Mouse (Mus musculus) heart, embryonic 10.5 days (tissue): ENCODE measurements around the gene Tex13a. TPM values are rescaled to one million over a fixed set of nuclear protein-coding genes. Genes with fewer than 3 reads are reported as not detected.

Experiments used
- DNase-seq: peaks from one replicate; pipeline ENCODE4 v3.0.0-alpha.2; 2017; ENCODE audit warnings: low spot score
- H3K27ac ChIP-seq: fragments of 300-500 bp; sonication (generic); 2 replicates; pipeline ENCODE4 v1.5.1; 2016; ENCODE audit warnings: mild to moderate bottlenecking
- H3K27me3 ChIP-seq: fragments of 300-500 bp; sonication (generic); 2 replicates; pipeline ENCODE4 v1.6.1; 2016; ENCODE audit warnings: mild to moderate bottlenecking; ENCODE audit not compliant: poor library complexity, insufficient read depth, severe bottlenecking
- H3K36me3 ChIP-seq: fragments of 300-500 bp; sonication (generic); 2 replicates; pipeline ENCODE4 v1.6.1; 2016; ENCODE audit warnings: mild to moderate bottlenecking, moderate library complexity
- H3K4me1 ChIP-seq: fragments of 300-500 bp; sonication (generic); 2 replicates; pipeline ENCODE4 v1.6.1; 2016; ENCODE audit warnings: mild to moderate bottlenecking
- H3K4me3 ChIP-seq: fragments of 300-500 bp; sonication (generic); 2 replicates; pipeline ENCODE4 v1.5.1; 2016; ENCODE audit warnings: mild to moderate bottlenecking, moderate library complexity
- H3K9me3 ChIP-seq: fragments of 300-500 bp; sonication (generic); 2 replicates; pipeline ENCODE4 v1.6.1; 2016; ENCODE audit warnings: mild to moderate bottlenecking, moderate library complexity
- WGBS: fragments of 180-500 bp; shearing (Covaris S2); methylation state at CpG from one replicate; pipeline ENCODE4 v1.1.7; 2016; 5-methylcytosine and 5-hydroxymethylcytosine counted together
- polyA plus RNA-seq: library from polyadenylated mRNA; unstranded; fragments of >200 nt; fragmentation: Nextera tagmentation; extraction: Ambion mirVana; gene quantifications from 2 replicates; pipeline ENCODE4 v1.2.1, GENCODE M21; 2016

The Tex13a gene
- polyA plus RNA-seq, result not detected in 2 replicates

- no peak within 1 kb of the TSS for H3K4me3 ChIP-seq
- H3K9me3 ChIP-seq, result no peaks in the 10 kb centered on the region
- no peaks in the 10 kb centered on the region for H3K4me1 ChIP-seq
- H3K36me3 ChIP-seq, result no peaks in the 10 kb centered on the region
- WGBS, result 77% methylated on average over 3 of the region's 3 CpGs
- no peak for DNase-seq
- no peak within 1 kb of the TSS for H3K27ac ChIP-seq
- H3K27me3 ChIP-seq, result no peaks in the 10 kb centered on the region
Observed at GRCm38 (mm10) chrX:138209480-138209879, at the start of gene Tex13a. Gene Tex13a, minus strand, starts transcription at chrX:138209580.

GRCm38 (mm10) chrX:138234626-138235025 lies 25.2 kb upstream of the Tex13a start:
- no peaks in the 10 kb centered on the region for H3K9me3 ChIP-seq
- 76% methylated on average over 4 of the region's 4 CpGs for WGBS
- DNase-seq, result no peak
- no peaks in the 10 kb centered on the region for H3K36me3 ChIP-seq
- H3K4me3 ChIP-seq, result no peak overlapping the region
- no peak overlapping the region for H3K27ac ChIP-seq
- H3K4me1 ChIP-seq, result no peaks in the 10 kb centered on the region
- H3K27me3 ChIP-seq, result no peaks in the 10 kb centered on the region

GRCm38 (mm10) chrX:138170146-138170545 lies 39.2 kb downstream of the Tex13a start:
- Histone ChIP-seq H3K36me3 (no peaks in the 10 kb centered on the region), H3K9me3 (no peaks in the 10 kb centered on the region), H3K4me3 (no peak overlapping the region), H3K4me1 (no peaks in the 10 kb centered on the region), H3K27ac (no peak overlapping the region), H3K27me3 (no peaks in the 10 kb centered on the region)
- no peak for DNase-seq
- WGBS, result 10% methylated on average over 3 of the region's 3 CpGs
